Mouse (Mus musculus): ENCODE measurements around the gene Satb2. TPM values are rescaled to one million over a fixed set of nuclear protein-coding genes. Genes with fewer than 3 reads are reported as not detected.
A peak's percentile ranks its signal among the peaks of the same experiment; 100 is the strongest.

Gene Satb2
- total and polyA plus RNA-seq, 3 experiments: 2.0 to 3.9 (median 2.1) TPM

DNA sequence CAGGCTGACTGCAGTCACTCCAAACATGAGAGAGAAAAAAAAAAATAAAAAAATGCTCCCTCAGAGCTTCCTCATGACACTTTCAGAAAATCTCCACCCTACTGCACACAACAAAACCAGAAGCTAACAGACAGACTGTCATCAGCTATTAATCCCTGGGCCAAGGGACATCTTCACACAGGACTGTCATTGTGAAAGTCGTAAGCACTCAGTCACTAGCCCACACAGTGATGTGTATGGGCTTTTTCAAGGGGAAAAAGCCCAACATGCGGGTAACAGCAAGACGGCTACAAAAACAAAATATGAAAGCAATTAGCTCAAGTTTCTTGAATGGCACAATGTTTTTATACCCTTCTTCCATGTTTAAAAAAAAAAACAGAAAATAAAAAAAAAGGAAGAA lies 41.9 kb downstream of the Satb2 start (continued):
- no peak for TF ChIP-seq ZKSCAN1 (IDR thresholded peaks at IDR 0.05; ENCODE audit: borderline replicate concordance, low read depth, low read length)
- no peak; the same call in 1 of the 2 replicates for TF ChIP-seq SIN3A (IDR thresholded peaks at IDR 0.05; ENCODE audit: low read length)
- 0 out of 2 replicates have a peak, but pooled peaks have one; percentile 5 for TF ChIP-seq CHD2 (IDR thresholded peaks at IDR 0.05; ENCODE audit: low read length)
- TF ChIP-seq MEF2A (IDR thresholded peaks at IDR 0.05; ENCODE audit: borderline replicate concordance, low read depth, low read length): no peak
- no peak for TF ChIP-seq SMC3 (IDR thresholded peaks at IDR 0.05; ENCODE audit: low read depth, low read length)
- TF ChIP-seq ELF1 (IDR thresholded peaks at IDR 0.05; ENCODE audit: low read depth, low read length): no peak
- no peak for TF ChIP-seq CTCF (conservative IDR thresholded peaks at IDR 0.05 in 1 of 2, IDR thresholded peaks at IDR 0.05 in 1 of 2; ENCODE audit: low read depth in 2 of 2, low read length in 2 of 2)
- TF ChIP-seq UBTF (IDR thresholded peaks at IDR 0.05; ENCODE audit: low read depth, low read length): no peak
- TF ChIP-seq MYC (IDR thresholded peaks at IDR 0.05; ENCODE audit: low read depth, low read length): no peak
- 0 out of 2 replicates have a peak, but pooled peaks have one; percentile 17 for TF ChIP-seq TBP (conservative IDR thresholded peaks at IDR 0.05; ENCODE audit: low read depth, low read length)
- TF ChIP-seq IRF4 (IDR thresholded peaks at IDR 0.05; ENCODE audit: low read depth, low read length): peak; percentile 67
- TF ChIP-seq MAFK (IDR thresholded peaks at IDR 0.05; ENCODE audit: insufficient replicate concordance, low read length): no peak
- no peak for TF ChIP-seq GABPA (IDR thresholded peaks at IDR 0.05; ENCODE audit: insufficient replicate concordance, low read depth, low read length)

DNA sequence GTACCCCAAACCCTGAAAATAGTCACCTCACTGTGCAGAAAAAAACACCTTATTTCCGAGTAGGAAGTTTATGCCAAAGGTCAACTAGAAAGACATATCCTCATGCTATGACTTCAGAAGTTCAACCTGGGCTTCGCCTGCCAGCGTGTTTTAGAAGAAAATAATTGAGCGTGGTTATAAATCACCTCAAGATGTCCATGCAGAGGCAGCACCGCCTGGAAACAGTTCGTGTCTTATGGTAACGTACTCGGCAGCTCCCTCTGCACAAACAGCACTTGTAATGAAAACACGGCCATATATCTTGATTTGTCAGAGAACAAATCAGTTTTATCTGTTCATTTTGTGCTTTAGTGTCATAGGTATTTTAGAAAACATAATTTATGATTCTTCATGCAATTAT lies 44.6 kb downstream of the Satb2 start:
- H3K27me3 ChIP-seq (replicated peaks): no peaks in the 10 kb centered on the region
- peaks cover 5 to 14% of the 10 kb centered on the region in 2 experiments for H3K4me1 ChIP-seq (ENCODE audit: control insufficient read depth in 1 of 2, insufficient read depth in 2 of 2)
- H3K27ac ChIP-seq (ENCODE audit: insufficient read depth, low read depth): no peak overlapping the region
- no peaks in the 10 kb centered on the region for H3K9me3 ChIP-seq (replicated peaks; ENCODE audit: low read length)
- no peak overlapping the region for H3K4me3 ChIP-seq (replicated peaks in 1 of 3; ENCODE audit: low read depth in 2 of 3, low read length in 2 of 3, poor library complexity in 1 of 3)
- H3K36me3 ChIP-seq (replicated peaks in 1 of 2; ENCODE audit: control insufficient read depth in 1 of 2, insufficient read depth in 1 of 2, low read length in 1 of 2): peaks cover 6 to 35% of the 10 kb centered on the region in 2 experiments
- no peak overlapping the region for H3K9ac ChIP-seq (ENCODE audit: insufficient read depth, low read depth)
- TF ChIP-seq IRF4 (IDR thresholded peaks at IDR 0.05; ENCODE audit: low read depth, low read length): no peak
- no peak for TF ChIP-seq MEF2A (IDR thresholded peaks at IDR 0.05; ENCODE audit: borderline replicate concordance, low read depth, low read length)
- TF ChIP-seq CTCF (conservative IDR thresholded peaks at IDR 0.05 in 1 of 2, IDR thresholded peaks at IDR 0.05 in 1 of 2; ENCODE audit: low read depth in 2 of 2, low read length in 2 of 2): no peak
- no peak for TF ChIP-seq MAZ (IDR thresholded peaks at IDR 0.05; ENCODE audit: low read depth, low read length)
- TF ChIP-seq USF2 (conservative IDR thresholded peaks at IDR 0.05; ENCODE audit: low read depth, low read length): no peak
- no peak for TF ChIP-seq HCFC1 (IDR thresholded peaks at IDR 0.05; ENCODE audit: low read depth, low read length)
- DNase-seq (ENCODE audit: extremely low read depth): no peak
- in situ Hi-C loops (cut with MboI; ENCODE audit: low pct_ligation_motif_present, low pct_unique_long_range_greater_than_20kb, low sequenced_read_pairs) (no loop called here), dilution Hi-C loops (cut with MboI; ENCODE audit: extremely low pct_ligation_motif_present, extremely low pct_unique_long_range_greater_than_20kb, low sequenced_read_pairs) (no loop called here)
- no peak overlapping the region for H3K4me2 ChIP-seq (ENCODE audit: insufficient read depth, low read depth, poor library complexity, severe bottlenecking)
- H3K79me2 ChIP-seq (replicated peaks; ENCODE audit: control insufficient read depth, extremely low read depth, insufficient read depth, poor library complexity, severe bottlenecking): 0 out of 2 replicates have a peak, but pooled peaks cover 3% of the 10 kb centered on the region

DNA sequence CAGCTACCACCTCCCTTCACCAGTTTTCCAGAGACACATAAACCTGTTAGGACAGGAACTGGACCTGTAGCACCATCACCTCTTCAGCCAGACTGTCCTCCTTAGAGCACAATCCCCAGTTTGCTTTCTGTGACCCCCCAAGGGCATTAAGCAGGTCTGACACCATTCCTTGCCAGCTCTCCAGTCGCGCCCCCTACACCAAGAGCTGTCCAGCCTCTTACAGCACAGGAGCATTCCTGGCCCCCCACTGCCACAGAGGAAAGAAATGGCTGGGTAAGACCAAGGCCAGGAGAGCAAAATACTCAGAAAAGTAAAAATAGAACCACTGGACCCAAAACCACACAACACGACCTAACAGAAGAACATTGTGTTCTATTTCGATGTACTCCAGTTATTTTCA lies 48.4 kb downstream of the Satb2 start:
- in situ Hi-C loops (cut with MboI; ENCODE audit: low pct_ligation_motif_present, low pct_unique_long_range_greater_than_20kb, low sequenced_read_pairs): no loop called here
- TF ChIP-seq JUN (IDR thresholded peaks at IDR 0.05; ENCODE audit: insufficient read depth, low read depth, low read length) (no peak), NRF1 (IDR thresholded peaks at IDR 0.05; ENCODE audit: low read depth, low read length) (no peak), CHD1 (IDR thresholded peaks at IDR 0.05; ENCODE audit: low read depth, low read length) (no peak), MEF2A (IDR thresholded peaks at IDR 0.05; ENCODE audit: borderline replicate concordance, low read depth, low read length) (no peak), MAZ (IDR thresholded peaks at IDR 0.05; ENCODE audit: low read depth, low read length) (no peak), IRF4 (IDR thresholded peaks at IDR 0.05; ENCODE audit: low read depth, low read length) (no peak), ZNF384 (IDR thresholded peaks at IDR 0.05; ENCODE audit: low read depth, low read length) (no peak)
- no peak overlapping the region for H3K27ac ChIP-seq (ENCODE audit: insufficient read depth, low read depth)
- no peak overlapping the region for H3K4me2 ChIP-seq (ENCODE audit: insufficient read depth, low read depth, poor library complexity, severe bottlenecking)
- no peaks in the 10 kb centered on the region for H3K9me3 ChIP-seq (replicated peaks; ENCODE audit: low read length)
- H3K4me1 ChIP-seq (ENCODE audit: control insufficient read depth in 1 of 2, insufficient read depth in 2 of 2): no peaks in the 10 kb centered on the region
- H3K4me3 ChIP-seq (replicated peaks in 1 of 3; ENCODE audit: low read depth in 2 of 3, low read length in 2 of 3, poor library complexity in 1 of 3): no peak overlapping the region
- no peak overlapping the region for H3K9ac ChIP-seq (ENCODE audit: insufficient read depth, low read depth)
- H3K79me2 ChIP-seq (replicated peaks; ENCODE audit: control insufficient read depth, extremely low read depth, insufficient read depth, poor library complexity, severe bottlenecking): no peaks in the 10 kb centered on the region; the same call in 1 of the 2 replicates
- H3K36me3 ChIP-seq (replicated peaks in 1 of 2; ENCODE audit: control insufficient read depth in 1 of 2, insufficient read depth in 1 of 2, low read length in 1 of 2): peaks cover 6 to 48% of the 10 kb centered on the region in 2 experiments
- DNase-seq (ENCODE audit: extremely low read depth): no peak
- H3K27me3 ChIP-seq (replicated peaks): no peaks in the 10 kb centered on the region
- dilution Hi-C loops (cut with MboI; ENCODE audit: extremely low pct_ligation_motif_present, extremely low pct_unique_long_range_greater_than_20kb, low sequenced_read_pairs): no loop called here

Measured in CH12.LX (cell line).